Mouse (Mus musculus) lung, embryonic 15.5 days (tissue): Measurements from ENCODE around the gene Ankrd33. TPM values are rescaled to one million over a fixed set of nuclear protein-coding genes. Genes with fewer than 3 reads are reported as not detected.

ENCODE experiments used
- ATAC-seq: fragments of 200-750 bp; cut with Nextera tagmentation; 2 replicates; pipeline ENCODE4 v1.8.0; 2017; ENCODE audit warnings: moderate number of reproducible peaks, borderline replicate concordance; ENCODE audit not compliant: low FRiP score, low TSS enrichment; ENCODE audit errors: extremely low read depth
- H3K27ac ChIP-seq: fragments of 300-500 bp; sonication (generic); 2 replicates; pipeline ENCODE4 v1.5.1; 2015; ENCODE audit warnings: moderate library complexity, mild to moderate bottlenecking, inconsistent platforms
- H3K27me3 ChIP-seq: fragments of 300-500 bp; sonication (generic); 2 replicates; pipeline ENCODE4 v1.6.1; 2015; ENCODE audit warnings: inconsistent platforms
- H3K36me3 ChIP-seq: fragments of 300-500 bp; sonication (generic); 2 replicates; pipeline ENCODE4 v1.6.1; 2015; ENCODE audit warnings: inconsistent platforms
- H3K4me1 ChIP-seq: fragments of 300-500 bp; sonication (generic); 2 replicates; pipeline ENCODE4 v1.6.1; 2015; ENCODE audit warnings: inconsistent platforms
- H3K4me2 ChIP-seq: fragments of 300-500 bp; sonication (generic); 2 replicates; pipeline ENCODE4 v1.6.1; 2015; ENCODE audit warnings: inconsistent platforms, mild to moderate bottlenecking, moderate library complexity
- H3K4me3 ChIP-seq: fragments of 300-500 bp; sonication (generic); 2 replicates; pipeline ENCODE4 v1.5.1; 2015; ENCODE audit warnings: mild to moderate bottlenecking, inconsistent platforms
- H3K9ac ChIP-seq: fragments of 300-500 bp; sonication (generic); 2 replicates; pipeline ENCODE4 v1.6.1; 2015; ENCODE audit warnings: inconsistent platforms
- H3K9me3 ChIP-seq: fragments of 300-500 bp; sonication (generic); 2 replicates; pipeline ENCODE4 v1.6.1; 2016; ENCODE audit warnings: inconsistent platforms
- WGBS: fragments of 180-500 bp; shearing (Covaris S2); methylation state at CpG from one replicate; pipeline ENCODE4 v1.1.7; 2015; 5-methylcytosine and 5-hydroxymethylcytosine counted together
- polyA plus RNA-seq: library from polyadenylated mRNA; unstranded; fragments of >200 nt; fragmentation: Nextera tagmentation; extraction: Ambion mirVana; gene quantifications from 2 replicates; pipeline ENCODE4 v1.2.1, GENCODE M21; 2015

Ankrd33 gene
- polyA plus RNA-seq, 1 experiment from 2014 or later = not detected

- ATAC-seq = no peak
- peak overlapping the region; percentile 84; the same call in 1 of the 2 replicates for H3K9ac ChIP-seq
- H3K27ac ChIP-seq = 0 out of 2 replicates have a peak overlapping the region, but pooled peaks have one; percentile 94
- H3K9me3 ChIP-seq = no peaks in the 10 kb centered on the region
- peak overlapping the region; percentile 86 for H3K4me3 ChIP-seq
- peaks cover 6% of the 10 kb centered on the region; the same call in 1 of the 2 replicates for H3K27me3 ChIP-seq
- peak overlapping the region; percentile 86 for H3K4me2 ChIP-seq
- no peaks in the 10 kb centered on the region for H3K36me3 ChIP-seq
- 18% methylated on average over 26 of the region's 26 CpGs for WGBS
- peaks cover 59% of the 10 kb centered on the region for H3K4me1 ChIP-seq
These were observed 39.2 kb upstream of the Ankrd33 start for GRCm38 (mm10) chr15:101076071-101077000.

- no peak for ATAC-seq
- WGBS = under 1% methylated on average over 34 of the region's 34 CpGs
- peak overlapping the region; percentile 84 for H3K9ac ChIP-seq
- peaks cover 61% of the 10 kb centered on the region for H3K4me1 ChIP-seq
- no peaks in the 10 kb centered on the region for H3K9me3 ChIP-seq
- peak overlapping the region; percentile 94 for H3K27ac ChIP-seq
- peaks cover 6% of the 10 kb centered on the region; the same call in 1 of the 2 replicates for H3K27me3 ChIP-seq
- peak overlapping the region; percentile 86 for H3K4me2 ChIP-seq
- H3K4me3 ChIP-seq = peak overlapping the region; percentile 86
- no peaks in the 10 kb centered on the region for H3K36me3 ChIP-seq
These were observed 38.3 kb upstream of the Ankrd33 start for GRCm38 (mm10) chr15:101077001-101077812.

GRCm38 (mm10) chr15:101077813-101078730 is 37.5 kb upstream of the Ankrd33 start, which contains the start of gene Fignl2:
Gene Fignl2 (minus strand): TSS chr15:101078567.
- under 1% methylated on average over 48 of the region's 96 CpGs for WGBS
- peaks cover 56% of the 10 kb centered on the region for H3K4me1 ChIP-seq
- H3K36me3 ChIP-seq = no peaks in the 10 kb centered on the region
- peak within 1 kb of the TSS; percentile 86 for H3K4me2 ChIP-seq
- no peaks in the 10 kb centered on the region for H3K9me3 ChIP-seq
- ATAC-seq = peak; percentile 63
- H3K27me3 ChIP-seq = peaks cover 6% of the 10 kb centered on the region; the same call in 1 of the 2 replicates
- H3K9ac ChIP-seq = peak within 1 kb of the TSS; percentile 84
- peak within 1 kb of the TSS; percentile 94 for H3K27ac ChIP-seq
- H3K4me3 ChIP-seq = peak within 1 kb of the TSS; percentile 86

- Histone ChIP-seq H3K27me3 (peaks cover 6% of the 10 kb centered on the region; the same call in 1 of the 2 replicates), H3K4me1 (peaks cover 55% of the 10 kb centered on the region), H3K4me3 (peak overlapping the region; percentile 86), H3K9ac (peak overlapping the region; percentile 84), H3K27ac (peak overlapping the region; percentile 94), H3K36me3 (no peaks in the 10 kb centered on the region), H3K4me2 (peak overlapping the region; percentile 86), H3K9me3 (no peaks in the 10 kb centered on the region)
- ATAC-seq = peak; percentile 87
- WGBS = under 1% methylated on average over 28 of the region's 30 CpGs
These were observed 36.8 kb upstream of the Ankrd33 start for GRCm38 (mm10) chr15:101078731-101079156.

- Histone ChIP-seq H3K9me3 (no peaks in the 10 kb centered on the region), H3K9ac (no peak overlapping the region), H3K4me1 (peaks cover 50% of the 10 kb centered on the region), H3K4me3 (no peak overlapping the region), H3K27ac (peak overlapping the region; percentile 42), H3K4me2 (no peak overlapping the region), H3K27me3 (peaks cover 6% of the 10 kb centered on the region; the same call in 1 of the 2 replicates), H3K36me3 (no peaks in the 10 kb centered on the region)
- ATAC-seq = no peak
- 78% methylated on average over 9 of the region's 9 CpGs for WGBS
These were observed 35.5 kb upstream of the Ankrd33 start for GRCm38 (mm10) chr15:101080031-101080520.

GRCm38 (mm10) chr15:101081035-101081548 is 34.5 kb upstream of the Ankrd33 start:
- no peak for ATAC-seq
- Histone ChIP-seq H3K4me1 (peaks cover 40% of the 10 kb centered on the region), H3K27ac (peak overlapping the region; percentile 29; the same call in 1 of the 2 replicates), H3K27me3 (peaks cover 4% of the 10 kb centered on the region; the same call in 1 of the 2 replicates), H3K4me2 (no peak overlapping the region), H3K9ac (no peak overlapping the region), H3K4me3 (no peak overlapping the region), H3K36me3 (no peaks in the 10 kb centered on the region), H3K9me3 (no peaks in the 10 kb centered on the region)
- 75% methylated on average over 7 of the region's 7 CpGs for WGBS

GRCm38 (mm10) chr15:101082236-101082635 is 33.3 kb upstream of the Ankrd33 start:
- Histone ChIP-seq H3K4me3 (no peak overlapping the region), H3K9me3 (no peaks in the 10 kb centered on the region), H3K27ac (no peak overlapping the region), H3K4me1 (peaks cover 31% of the 10 kb centered on the region), H3K27me3 (no peaks in the 10 kb centered on the region), H3K36me3 (no peaks in the 10 kb centered on the region), H3K9ac (no peak overlapping the region), H3K4me2 (no peak overlapping the region)
- ATAC-seq = no peak
- 43% methylated on average over 4 of the region's 4 CpGs for WGBS

- Histone ChIP-seq H3K27me3 (no peaks in the 10 kb centered on the region), H3K4me2 (no peak overlapping the region), H3K36me3 (no peaks in the 10 kb centered on the region), H3K27ac (no peak overlapping the region), H3K9me3 (no peaks in the 10 kb centered on the region), H3K4me1 (peaks cover 22% of the 10 kb centered on the region), H3K4me3 (no peak overlapping the region), H3K9ac (no peak overlapping the region)
- 67% methylated on average over 10 of the region's 10 CpGs for WGBS
- ATAC-seq = no peak
These were observed 31.1 kb upstream of the Ankrd33 start for GRCm38 (mm10) chr15:101084499-101084898.

GRCm38 (mm10) chr15:101086451-101086850 is 29.1 kb upstream of the Ankrd33 start:
- Histone ChIP-seq H3K4me2 (no peak overlapping the region), H3K9ac (no peak overlapping the region), H3K27me3 (no peaks in the 10 kb centered on the region), H3K4me1 (peaks cover 10% of the 10 kb centered on the region), H3K36me3 (no peaks in the 10 kb centered on the region), H3K9me3 (no peaks in the 10 kb centered on the region), H3K4me3 (no peak overlapping the region), H3K27ac (no peak overlapping the region)
- 64% methylated on average over 9 of the region's 9 CpGs for WGBS
- ATAC-seq = no peak

- Histone ChIP-seq H3K9ac (no peak overlapping the region), H3K4me3 (no peak overlapping the region), H3K27me3 (no peaks in the 10 kb centered on the region), H3K36me3 (no peaks in the 10 kb centered on the region), H3K9me3 (no peaks in the 10 kb centered on the region), H3K4me2 (no peak overlapping the region), H3K27ac (no peak overlapping the region), H3K4me1 (peaks cover 5% of the 10 kb centered on the region)
- no peak for ATAC-seq
- WGBS = 58% methylated on average over 3 of the region's 3 CpGs
These were observed 28.6 kb upstream of the Ankrd33 start for GRCm38 (mm10) chr15:101086956-101087355.
